Mouse (Mus musculus) C2C12 (cell line): ENCODE results near the gene Scgb1a1.

ENCODE experiments used
- CEBPB ChIP-seq: IDR thresholded peaks from one replicate; pipeline ENCODE4 v1.6.1; 2011; ENCODE audit warnings: low read depth, mild to moderate bottlenecking, control low read depth, moderate library complexity
- CTCF ChIP-seq: IDR thresholded peaks from one replicate; pipeline ENCODE4 v1.5.1; 2011; ENCODE audit not compliant: control insufficient read depth, insufficient read depth, insufficient read length
- FOSL1 ChIP-seq: IDR thresholded peaks from one replicate; pipeline ENCODE4 v1.8.0; 2011; ENCODE audit warnings: mild to moderate bottlenecking, low read length; ENCODE audit not compliant: poor library complexity, insufficient read depth, severe bottlenecking
- MAX ChIP-seq: IDR thresholded peaks from one replicate; pipeline ENCODE4 v1.6.1; 2011; ENCODE audit warnings: mild to moderate bottlenecking, control low read depth
- MYOD1 ChIP-seq: IDR thresholded peaks from one replicate; pipeline ENCODE4 v1.6.1; 2011; ENCODE audit warnings: low read depth; ENCODE audit not compliant: control insufficient read depth, insufficient read length
- MYOG ChIP-seq: IDR thresholded peaks from one replicate; pipeline ENCODE4 v1.6.1; 2011; ENCODE audit not compliant: control insufficient read depth, insufficient read length; ENCODE audit errors: extremely low read depth
- USF1 ChIP-seq: IDR thresholded peaks from one replicate; pipeline ENCODE4 v1.6.1; 2011; ENCODE audit warnings: low read depth, mild to moderate bottlenecking, control low read depth, moderate library complexity

DNA sequence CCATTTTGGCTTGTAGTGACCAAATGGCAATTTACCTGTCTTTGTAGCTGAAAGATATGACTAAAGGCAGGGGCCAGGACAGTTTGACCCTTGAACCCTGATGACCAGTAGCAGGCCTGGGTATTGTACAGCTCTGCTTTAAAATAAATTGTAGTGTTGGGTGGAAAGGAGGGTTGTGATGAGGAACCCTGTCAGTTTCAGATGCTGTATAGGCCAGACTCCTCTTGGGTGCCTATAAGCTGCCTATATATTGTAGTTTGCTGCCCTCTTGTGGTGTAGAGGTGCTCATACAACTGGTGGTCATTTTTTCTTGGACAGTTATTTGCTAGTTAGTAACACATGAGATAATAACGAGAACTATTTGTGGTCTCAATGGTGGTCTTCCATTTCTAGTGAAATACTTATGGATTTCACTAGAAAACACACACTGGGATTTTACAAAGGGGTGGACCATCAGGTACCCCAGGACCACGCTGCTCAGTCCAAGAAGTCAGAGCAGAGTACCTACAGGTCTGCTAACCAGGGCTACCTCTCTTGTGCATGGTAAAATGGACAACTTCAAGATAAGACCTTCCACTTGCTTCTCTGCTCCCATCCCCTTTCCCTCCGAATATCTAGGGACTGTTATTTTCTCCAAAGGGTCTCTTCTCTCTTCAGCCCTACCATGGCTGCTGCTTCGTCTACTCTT, 22.6 kb upstream of the Scgb1a1 start:
- no peak for TF ChIP-seq CTCF
- no peak for TF ChIP-seq MYOD1
- TF ChIP-seq MAX: no peak
- TF ChIP-seq MYOG: no peak
- no peak for TF ChIP-seq USF1
- no peak for TF ChIP-seq CEBPB
- TF ChIP-seq FOSL1: no peak
